Mouse (Mus musculus): ENCODE measurements around the gene Chrng. TPM values are rescaled to one million over a fixed set of nuclear protein-coding genes. Genes with fewer than 3 reads are reported as not detected.

Gene Chrng
- polyA plus RNA-seq, 1 experiment from 2014 or later, result 5.0 TPM

DNA sequence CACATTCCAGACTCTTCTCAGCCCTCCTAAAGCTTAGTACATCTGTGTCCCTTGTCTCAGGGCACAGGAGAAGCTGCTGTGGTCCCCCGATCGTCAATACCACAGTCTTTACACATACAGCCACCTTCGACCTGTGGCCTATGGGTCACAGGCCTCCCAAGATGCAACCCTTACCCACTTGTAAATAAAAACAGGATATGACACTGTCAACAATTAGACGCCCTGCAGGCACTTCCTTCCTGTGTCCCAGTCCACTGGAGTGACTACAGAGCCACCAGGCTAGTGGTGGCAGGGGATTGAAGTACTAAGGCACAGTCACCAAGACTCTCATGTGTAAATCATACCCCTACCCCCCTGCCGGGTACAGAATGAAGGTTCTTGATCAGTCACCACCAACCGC lies 581 bp downstream of the Chrng start:
- Histone ChIP-seq H3K4me2 (ENCODE audit: low read depth) (no peak overlapping the region), H3K4me3 (ENCODE audit: low read depth, low read length) (no peak overlapping the region), H3K27ac (ENCODE audit: low read depth, low read length) (no peak overlapping the region), H3K4me1 (ENCODE audit: control insufficient read depth, insufficient read depth, low read length) (no peaks in the 10 kb centered on the region), H3K9me3 (ENCODE audit: control insufficient read depth, low read length) (no peaks in the 10 kb centered on the region), H3K27me3 (ENCODE audit: control insufficient read depth, insufficient read depth, low read length) (peaks cover 9% of the 10 kb centered on the region; the same call in 1 of the 2 replicates), H3K9ac (ENCODE audit: low read length) (no peak overlapping the region), H3K36me3 (ENCODE audit: control insufficient read depth, insufficient read depth, low read length) (no peaks in the 10 kb centered on the region)
- no peak for ATAC-seq (ENCODE audit: insufficient read depth, low FRiP score, low TSS enrichment)
- WGBS, result 62% methylated on average over 6 of the region's 6 CpGs
- DNase-seq (ENCODE audit: low spot score), result no peak

GRCm38 (mm10) chr1:87205502-87205901 lies 1.0 kb downstream of the Chrng start:
- Histone ChIP-seq H3K27me3 (ENCODE audit: control insufficient read depth, insufficient read depth, low read length) (peaks cover 9% of the 10 kb centered on the region; the same call in 1 of the 2 replicates), H3K4me3 (ENCODE audit: low read depth, low read length) (no peak overlapping the region), H3K9me3 (ENCODE audit: control insufficient read depth, low read length) (no peaks in the 10 kb centered on the region), H3K36me3 (ENCODE audit: control insufficient read depth, insufficient read depth, low read length) (no peaks in the 10 kb centered on the region), H3K4me1 (ENCODE audit: control insufficient read depth, insufficient read depth, low read length) (no peaks in the 10 kb centered on the region), H3K9ac (ENCODE audit: low read length) (no peak overlapping the region), H3K27ac (ENCODE audit: low read depth, low read length) (no peak overlapping the region), H3K4me2 (ENCODE audit: low read depth) (no peak overlapping the region)
- DNase-seq (ENCODE audit: low spot score) (no peak), ATAC-seq (ENCODE audit: insufficient read depth, low FRiP score, low TSS enrichment) (no peak)
- 46% methylated on average over 3 of the region's 3 CpGs for WGBS

- WGBS, result 20% methylated on average over 17 of the region's 17 CpGs
Measured at GRCm38 (mm10) chr1:87206339-87206738, 1.9 kb downstream of the Chrng start.

GRCm38 (mm10) chr1:87211431-87211830 lies 7.0 kb downstream of the Chrng start:
- Histone ChIP-seq H3K4me1 (ENCODE audit: control insufficient read depth, insufficient read depth, low read length) (peaks cover 13% of the 10 kb centered on the region), H3K4me3 (ENCODE audit: low read depth, low read length) (no peak overlapping the region), H3K4me2 (ENCODE audit: low read depth) (no peak overlapping the region), H3K27ac (ENCODE audit: low read depth, low read length) (no peak overlapping the region), H3K27me3 (ENCODE audit: control insufficient read depth, insufficient read depth, low read length) (peaks cover 6% of the 10 kb centered on the region; the same call in 1 of the 2 replicates), H3K9me3 (ENCODE audit: control insufficient read depth, low read length) (no peaks in the 10 kb centered on the region), H3K36me3 (ENCODE audit: control insufficient read depth, insufficient read depth, low read length) (no peaks in the 10 kb centered on the region), H3K9ac (ENCODE audit: low read length) (no peak overlapping the region)
- WGBS, result 92% methylated on average over 4 of the region's 4 CpGs
- DNase-seq (ENCODE audit: low spot score) (no peak), ATAC-seq (ENCODE audit: insufficient read depth, low FRiP score, low TSS enrichment) (no peak)

More at GRCm38 (mm10) chr1:87206339-87206738, 1.9 kb downstream of the Chrng start:
- H3K27me3 ChIP-seq (ENCODE audit: control insufficient read depth, insufficient read depth, low read length), result peaks cover 9% of the 10 kb centered on the region; the same call in 1 of the 2 replicates
- no peak overlapping the region for H3K4me2 ChIP-seq (ENCODE audit: low read depth)
- H3K4me3 ChIP-seq (ENCODE audit: low read depth, low read length), result no peak overlapping the region
- no peak for DNase-seq (ENCODE audit: low spot score)
- no peaks in the 10 kb centered on the region for H3K36me3 ChIP-seq (ENCODE audit: control insufficient read depth, insufficient read depth, low read length)
- no peak overlapping the region for H3K27ac ChIP-seq (ENCODE audit: low read depth, low read length)
- H3K9ac ChIP-seq (ENCODE audit: low read length), result no peak overlapping the region
- H3K4me1 ChIP-seq (ENCODE audit: control insufficient read depth, insufficient read depth, low read length), result no peaks in the 10 kb centered on the region
- no peaks in the 10 kb centered on the region for H3K9me3 ChIP-seq (ENCODE audit: control insufficient read depth, low read length)
- ATAC-seq (ENCODE audit: insufficient read depth, low FRiP score, low TSS enrichment), result no peak

DNA sequence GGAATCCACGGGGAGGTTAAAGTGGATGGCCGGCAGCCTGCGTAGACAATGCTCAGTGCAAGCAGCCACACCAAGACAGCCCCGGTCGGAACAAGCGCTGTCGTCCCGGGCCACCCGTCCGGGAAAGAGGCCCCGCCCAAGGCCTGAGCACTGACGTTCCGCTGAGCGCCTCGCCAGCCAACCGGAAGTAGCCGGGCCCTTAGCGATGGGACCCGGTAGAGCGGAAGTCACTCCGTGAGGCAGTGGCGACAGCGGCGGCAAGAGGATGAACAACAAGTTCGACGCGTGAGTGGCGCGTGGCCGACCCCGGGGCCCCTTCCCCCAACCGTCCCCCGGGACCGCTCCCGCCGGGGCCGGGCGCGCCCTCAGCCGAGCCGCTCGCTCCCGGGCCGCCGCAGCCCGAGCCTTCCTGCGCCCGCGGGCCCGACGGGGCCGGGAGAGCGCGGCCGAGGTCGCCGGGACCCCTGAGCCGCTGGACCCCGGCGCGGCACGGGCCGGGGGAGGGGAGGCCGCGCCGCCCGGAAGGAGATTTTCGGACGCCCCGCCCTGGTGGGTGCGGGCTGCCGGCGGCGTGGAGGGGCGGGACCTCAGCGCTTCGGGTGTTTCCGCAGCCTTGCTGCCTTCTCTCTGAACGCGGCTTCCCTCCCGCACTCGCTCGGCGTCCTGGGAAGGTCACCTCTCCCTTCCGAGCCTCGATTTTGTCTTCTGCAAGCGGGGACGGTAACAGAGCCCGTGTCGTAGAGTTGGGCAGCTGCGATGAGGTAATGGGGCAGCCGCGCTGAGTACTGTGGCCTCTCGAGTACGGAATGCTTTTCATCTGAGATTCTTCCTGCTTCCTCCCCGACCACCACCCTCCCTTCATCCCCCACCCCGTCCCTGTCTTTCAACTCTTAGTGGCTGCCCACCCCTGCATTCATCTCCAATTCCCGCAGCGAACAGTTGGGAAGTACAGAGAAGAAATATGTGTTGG lies 9.6 kb downstream of the Chrng start, which contains the start of gene Eif4e2:
Gene Eif4e2, plus strand, starts transcription at position 180 of the 970 bp plus-strand sequence.
- peak; percentile 97 for ATAC-seq (ENCODE audit: insufficient read depth, low FRiP score, low TSS enrichment)
- Histone ChIP-seq H3K4me1 (ENCODE audit: control insufficient read depth, insufficient read depth, low read length) (peaks cover 13% of the 10 kb centered on the region), H3K9me3 (ENCODE audit: control insufficient read depth, low read length) (no peaks in the 10 kb centered on the region), H3K4me2 (ENCODE audit: low read depth) (peak within 1 kb of the TSS; percentile 62), H3K9ac (ENCODE audit: low read length) (peak within 1 kb of the TSS; percentile 90), H3K4me3 (ENCODE audit: low read depth, low read length) (peak within 1 kb of the TSS; percentile 76), H3K27ac (ENCODE audit: low read depth, low read length) (peak within 1 kb of the TSS; percentile 97), H3K36me3 (ENCODE audit: control insufficient read depth, insufficient read depth, low read length) (no peaks in the 10 kb centered on the region), H3K27me3 (ENCODE audit: control insufficient read depth, insufficient read depth, low read length) (no peaks in the 10 kb centered on the region)
- DNase-seq (ENCODE audit: low spot score), result peak; percentile 97
- WGBS, result under 1% methylated on average over 57 of the region's 99 CpGs

DNA sequence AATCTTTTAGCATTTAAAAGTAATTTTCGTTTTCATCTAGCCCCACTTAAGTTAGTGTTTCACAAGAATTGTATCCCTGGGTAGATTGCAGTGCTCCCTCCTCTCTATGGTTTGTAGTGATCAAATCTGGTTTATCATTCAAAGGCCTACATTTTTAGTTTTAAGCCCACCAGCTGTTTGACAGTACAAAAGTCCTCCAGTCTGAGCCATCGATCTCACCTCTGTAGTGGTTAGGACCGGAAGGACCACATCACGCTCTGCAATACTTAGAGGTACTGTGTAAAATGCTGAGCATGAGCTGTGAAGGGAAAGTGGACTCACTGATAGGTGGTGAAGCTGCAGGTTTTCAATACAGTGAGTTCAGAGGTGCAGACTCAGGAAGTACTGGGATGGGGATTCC lies 10.3 kb downstream of the Chrng start:
- 39% methylated on average over 4 of the region's 4 CpGs for WGBS
- Histone ChIP-seq H3K27me3 (ENCODE audit: control insufficient read depth, insufficient read depth, low read length) (no peaks in the 10 kb centered on the region), H3K4me3 (ENCODE audit: low read depth, low read length) (peak overlapping the region; percentile 76), H3K9me3 (ENCODE audit: control insufficient read depth, low read length) (no peaks in the 10 kb centered on the region), H3K4me1 (ENCODE audit: control insufficient read depth, insufficient read depth, low read length) (peaks cover 13% of the 10 kb centered on the region), H3K4me2 (ENCODE audit: low read depth) (peak overlapping the region; percentile 62), H3K36me3 (ENCODE audit: control insufficient read depth, insufficient read depth, low read length) (peaks cover under 1% of the 10 kb centered on the region; the same call in 1 of the 2 replicates), H3K9ac (ENCODE audit: low read length) (peak overlapping the region; percentile 90), H3K27ac (ENCODE audit: low read depth, low read length) (0 out of 2 replicates have a peak overlapping the region, but pooled peaks have one; percentile 97)
- no peak for DNase-seq (ENCODE audit: low spot score)
- no peak for ATAC-seq (ENCODE audit: insufficient read depth, low FRiP score, low TSS enrichment)

DNA sequence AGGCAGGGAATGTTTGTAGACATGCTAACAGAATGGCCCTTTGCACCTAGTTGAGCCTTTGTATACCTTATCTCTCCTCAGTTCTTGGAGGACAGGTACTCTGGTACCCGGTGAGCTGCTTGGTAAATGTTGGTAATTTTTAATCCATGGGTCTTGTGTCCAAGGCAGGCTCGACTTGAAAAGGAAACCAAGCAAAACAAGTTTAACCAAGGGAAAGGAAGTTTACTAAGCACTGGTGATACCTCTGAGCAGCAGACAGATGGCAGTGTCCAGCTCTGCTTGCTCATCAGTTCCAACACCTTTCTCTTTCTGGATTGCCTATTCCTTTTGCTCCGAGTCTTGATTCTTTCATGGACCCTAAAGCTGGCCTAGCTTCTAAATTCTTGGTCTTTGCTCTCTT lies 13.5 kb downstream of the Chrng start:
- Histone ChIP-seq H3K27ac (ENCODE audit: low read depth, low read length) (no peak overlapping the region), H3K4me3 (ENCODE audit: low read depth, low read length) (no peak overlapping the region), H3K36me3 (ENCODE audit: control insufficient read depth, insufficient read depth, low read length) (peaks cover 20% of the 10 kb centered on the region), H3K9me3 (ENCODE audit: control insufficient read depth, low read length) (no peaks in the 10 kb centered on the region), H3K9ac (ENCODE audit: low read length) (no peak overlapping the region), H3K4me2 (ENCODE audit: low read depth) (no peak overlapping the region), H3K27me3 (ENCODE audit: control insufficient read depth, insufficient read depth, low read length) (no peaks in the 10 kb centered on the region), H3K4me1 (ENCODE audit: control insufficient read depth, insufficient read depth, low read length) (peaks cover 11% of the 10 kb centered on the region)
- DNase-seq (ENCODE audit: low spot score), result no peak
- ATAC-seq (ENCODE audit: insufficient read depth, low FRiP score, low TSS enrichment), result no peak
- WGBS, result 62% methylated on average over 3 of the region's 3 CpGs

- 97% methylated on average over 8 of the region's 8 CpGs for WGBS
- ATAC-seq (ENCODE audit: insufficient read depth, low FRiP score, low TSS enrichment), result no peak
Measured at GRCm38 (mm10) chr1:87225739-87226138, 21.3 kb downstream of the Chrng start.

More at GRCm38 (mm10) chr1:87225739-87226138, 21.3 kb downstream of the Chrng start:
- peaks cover 38% of the 10 kb centered on the region for H3K36me3 ChIP-seq (ENCODE audit: control insufficient read depth, insufficient read depth, low read length)
- no peak overlapping the region for H3K9ac ChIP-seq (ENCODE audit: low read length)
- no peak overlapping the region for H3K4me3 ChIP-seq (ENCODE audit: low read depth, low read length)
- no peak overlapping the region for H3K4me2 ChIP-seq (ENCODE audit: low read depth)
- DNase-seq (ENCODE audit: low spot score), result no peak
- no peaks in the 10 kb centered on the region for H3K4me1 ChIP-seq (ENCODE audit: control insufficient read depth, insufficient read depth, low read length)
- H3K27me3 ChIP-seq (ENCODE audit: control insufficient read depth, insufficient read depth, low read length), result no peaks in the 10 kb centered on the region
- no peak overlapping the region for H3K27ac ChIP-seq (ENCODE audit: low read depth, low read length)
- no peaks in the 10 kb centered on the region for H3K9me3 ChIP-seq (ENCODE audit: control insufficient read depth, low read length)

Measured in neural tube, embryonic 11.5 days (tissue).